Mouse (Mus musculus) embryonic facial prominence, embryonic 12.5 days (tissue): ENCODE measurements at regions not wholly inside any gene's neighbourhood (a gene's known extent, or its start where the extent isn't known, plus 50 kb on each side); places are given as distances from the start of the nearest gene placed in this dataset.

Experiments used
- ATAC-seq: fragments of 200-750 bp; cut with Nextera tagmentation; 2 replicates; pipeline ENCODE4 v1.8.0; 2017; ENCODE audit not compliant: insufficient number of reproducible peaks, insufficient read depth, low FRiP score, low TSS enrichment
- H3K27ac ChIP-seq: fragments of 300-500 bp; sonication (generic); 2 replicates; pipeline ENCODE4 v1.5.1; 2016; ENCODE audit warnings: mild to moderate bottlenecking
- H3K27me3 ChIP-seq: fragments of 300-500 bp; sonication (generic); 2 replicates; pipeline ENCODE4 v1.6.1; 2016; ENCODE audit warnings: mild to moderate bottlenecking, moderate library complexity
- H3K36me3 ChIP-seq: fragments of 300-500 bp; sonication (generic); 2 replicates; pipeline ENCODE4 v1.6.1; 2016; ENCODE audit warnings: mild to moderate bottlenecking
- H3K4me1 ChIP-seq: fragments of 300-500 bp; sonication (generic); 2 replicates; pipeline ENCODE4 v1.6.1; 2016
- H3K4me2 ChIP-seq: fragments of 300-500 bp; sonication (generic); replicated peaks from 2 replicates; pipeline ENCODE4 v1.6.1; 2016; ENCODE audit warnings: mild to moderate bottlenecking, moderate library complexity
- H3K4me3 ChIP-seq: fragments of 300-500 bp; sonication (generic); 2 replicates; pipeline ENCODE4 v1.5.1; 2016; ENCODE audit warnings: mild to moderate bottlenecking
- H3K9ac ChIP-seq: fragments of 300-500 bp; sonication (generic); 2 replicates; pipeline ENCODE4 v1.6.1; 2016; ENCODE audit warnings: mild to moderate bottlenecking, moderate library complexity
- H3K9me3 ChIP-seq: fragments of 300-500 bp; sonication (generic); 2 replicates; pipeline ENCODE4 v1.6.1; 2016; ENCODE audit warnings: mild to moderate bottlenecking, moderate library complexity
- WGBS: fragments of 180-500 bp; shearing (Covaris S2); methylation state at CpG from one replicate; pipeline ENCODE4 v1.1.7; 2016; 5-methylcytosine and 5-hydroxymethylcytosine counted together

DNA sequence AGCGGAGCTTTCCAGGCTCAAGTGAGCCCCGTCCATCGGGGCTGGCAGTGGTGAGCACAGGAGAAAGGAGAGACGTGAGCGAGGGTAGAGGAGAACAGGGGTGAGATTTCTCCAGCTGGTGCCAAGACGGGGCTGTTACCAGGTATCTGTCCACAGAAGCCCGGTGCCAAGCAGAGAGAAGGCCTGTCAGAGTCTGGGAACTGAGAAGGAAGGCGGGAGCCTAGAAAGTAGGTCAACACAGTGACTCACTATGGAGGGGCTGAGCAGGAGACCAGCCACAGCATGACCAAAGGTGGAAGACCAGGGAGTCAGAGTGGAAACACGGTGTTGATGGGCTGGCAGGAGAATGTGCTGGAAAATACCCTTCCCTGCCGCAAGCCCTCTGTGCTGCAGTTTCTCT lies 245.0 kb downstream of the Tgfb2 start:
- H3K4me1 ChIP-seq: no peaks in the 10 kb centered on the region
- no peak overlapping the region for H3K27ac ChIP-seq
- H3K36me3 ChIP-seq: no peaks in the 10 kb centered on the region
- H3K9ac ChIP-seq: no peak overlapping the region
- no peaks in the 10 kb centered on the region for H3K9me3 ChIP-seq
- no peak overlapping the region for H3K4me3 ChIP-seq
- no peak overlapping the region for H3K4me2 ChIP-seq
- H3K27me3 ChIP-seq: no peaks in the 10 kb centered on the region
- 88% methylated on average over 10 of the region's 10 CpGs for WGBS
- ATAC-seq: no peak

DNA sequence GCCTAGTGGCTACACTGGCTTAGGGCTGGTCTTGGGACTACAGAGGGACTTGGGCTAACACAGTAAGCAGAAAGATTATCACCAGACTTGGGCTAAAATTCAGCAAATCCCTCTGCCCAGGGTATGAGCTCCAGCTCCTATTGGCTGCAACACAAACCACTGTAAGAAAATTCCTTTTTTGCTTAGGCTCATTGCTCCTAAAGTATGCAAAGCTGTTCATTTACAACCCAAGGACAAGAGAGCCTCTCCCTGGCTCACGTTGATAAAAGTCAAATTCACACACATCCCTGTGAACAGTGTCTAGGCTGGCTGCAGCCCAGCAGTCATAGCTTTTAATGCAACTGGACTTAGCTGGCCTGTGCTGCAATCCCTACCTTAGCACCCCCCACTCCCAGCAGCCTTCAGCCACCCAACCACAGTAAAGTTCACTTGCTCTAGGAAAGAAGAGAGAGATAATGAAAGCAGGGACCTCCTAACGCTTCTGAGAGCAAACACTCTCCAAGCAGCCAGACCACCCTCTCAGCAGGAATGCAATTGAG lies 247.6 kb downstream of the Tgfb2 start:
- no peaks in the 10 kb centered on the region for H3K36me3 ChIP-seq
- no peaks in the 10 kb centered on the region for H3K9me3 ChIP-seq
- H3K27ac ChIP-seq: no peak overlapping the region
- no peak overlapping the region for H3K4me3 ChIP-seq
- H3K4me1 ChIP-seq: no peaks in the 10 kb centered on the region
- ATAC-seq: no peak
- 37% methylated on average over 2 of the region's 2 CpGs for WGBS
- no peak overlapping the region for H3K9ac ChIP-seq
- H3K27me3 ChIP-seq: no peaks in the 10 kb centered on the region
- H3K4me2 ChIP-seq: no peak overlapping the region

DNA sequence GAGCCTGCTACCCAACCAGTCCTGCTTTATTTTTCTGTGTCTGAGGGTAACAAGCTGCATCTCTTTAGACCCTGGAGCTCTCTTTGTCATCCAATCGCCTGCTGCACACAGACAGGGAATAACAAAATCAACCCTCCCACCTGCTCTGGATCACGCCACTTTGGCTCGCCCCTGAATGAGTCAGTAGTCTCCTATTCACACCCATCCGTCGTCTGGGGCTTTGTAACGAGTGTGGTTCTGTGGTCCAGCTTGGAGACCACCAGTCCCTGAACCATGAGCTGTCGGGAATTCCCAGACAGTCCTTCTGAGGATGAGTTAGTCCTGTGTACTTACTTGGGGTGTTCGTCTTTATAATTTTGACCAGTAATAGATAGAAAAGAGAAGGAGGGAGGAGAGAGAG lies 248.7 kb downstream of the Tgfb2 start:
- Histone ChIP-seq H3K4me2 (no peak overlapping the region), H3K9me3 (no peaks in the 10 kb centered on the region), H3K36me3 (no peaks in the 10 kb centered on the region), H3K4me3 (no peak overlapping the region), H3K4me1 (no peaks in the 10 kb centered on the region), H3K27ac (no peak overlapping the region), H3K27me3 (no peaks in the 10 kb centered on the region), H3K9ac (no peak overlapping the region)
- ATAC-seq: no peak
- WGBS: 80% methylated on average over 8 of the region's 8 CpGs

DNA sequence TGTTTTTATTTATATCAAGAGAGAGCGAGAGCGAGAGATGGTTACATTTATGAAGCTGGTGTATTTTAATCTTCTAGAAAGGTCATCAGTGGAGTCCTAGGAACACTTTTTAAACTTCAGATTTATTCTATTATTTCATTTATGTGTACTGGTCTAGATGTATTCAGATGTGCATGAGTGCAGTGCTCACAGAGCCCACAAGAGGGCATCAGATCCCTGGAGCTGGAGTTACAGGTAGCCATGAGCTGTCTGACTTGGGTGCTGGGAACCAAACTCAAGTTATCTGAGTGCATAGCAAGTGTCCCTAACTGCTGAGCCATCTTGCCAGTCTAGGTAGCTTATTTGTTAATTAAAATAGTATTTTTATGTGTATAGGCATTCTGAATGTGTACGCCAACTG lies 249.7 kb downstream of the Tgfb2 start:
- no peak for ATAC-seq
- no peak overlapping the region for H3K4me3 ChIP-seq
- H3K9ac ChIP-seq: no peak overlapping the region
- H3K27me3 ChIP-seq: no peaks in the 10 kb centered on the region
- H3K36me3 ChIP-seq: no peaks in the 10 kb centered on the region
- no peaks in the 10 kb centered on the region for H3K9me3 ChIP-seq
- H3K27ac ChIP-seq: no peak overlapping the region
- 95% methylated on average over 3 of the region's 3 CpGs for WGBS
- 0 out of 2 replicates have a peak, but pooled peaks cover 3% of the 10 kb centered on the region for H3K4me1 ChIP-seq
- no peak overlapping the region for H3K4me2 ChIP-seq

DNA sequence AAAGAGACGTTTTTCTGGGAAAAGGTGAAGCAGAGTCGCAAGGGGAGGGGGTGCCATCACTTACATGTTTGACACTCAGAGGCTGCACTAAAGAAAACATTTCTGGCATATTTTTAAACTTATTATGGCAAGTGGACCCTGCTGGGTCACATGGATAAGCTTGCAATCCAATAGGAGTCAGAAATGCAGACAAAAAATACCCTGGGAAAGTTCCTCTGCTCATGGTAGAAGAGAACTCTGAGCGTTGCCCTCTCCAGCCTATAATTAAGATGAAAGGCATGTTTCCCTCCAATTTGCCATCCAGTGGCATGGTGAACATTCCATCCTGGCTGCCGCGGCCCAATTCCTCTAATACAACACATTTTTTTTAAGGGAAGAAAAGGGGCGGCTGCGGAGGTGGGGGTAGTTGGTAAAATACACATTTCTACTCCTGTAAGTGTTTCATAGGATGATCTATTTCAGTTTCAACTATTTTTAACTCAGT lies 250.6 kb downstream of the Tgfb2 start:
- no peaks in the 10 kb centered on the region for H3K27me3 ChIP-seq
- no peak overlapping the region for H3K27ac ChIP-seq
- no peaks in the 10 kb centered on the region for H3K36me3 ChIP-seq
- no peak overlapping the region for H3K4me3 ChIP-seq
- peaks cover 3% of the 10 kb centered on the region; the same call in 1 of the 2 replicates for H3K4me1 ChIP-seq
- ATAC-seq: no peak
- whole genome bisulfite sequencing: 50% methylated on average over 7 of the region's 7 CpGs
- no peak overlapping the region for H3K4me2 ChIP-seq
- no peaks in the 10 kb centered on the region for H3K9me3 ChIP-seq
- no peak overlapping the region for H3K9ac ChIP-seq

DNA sequence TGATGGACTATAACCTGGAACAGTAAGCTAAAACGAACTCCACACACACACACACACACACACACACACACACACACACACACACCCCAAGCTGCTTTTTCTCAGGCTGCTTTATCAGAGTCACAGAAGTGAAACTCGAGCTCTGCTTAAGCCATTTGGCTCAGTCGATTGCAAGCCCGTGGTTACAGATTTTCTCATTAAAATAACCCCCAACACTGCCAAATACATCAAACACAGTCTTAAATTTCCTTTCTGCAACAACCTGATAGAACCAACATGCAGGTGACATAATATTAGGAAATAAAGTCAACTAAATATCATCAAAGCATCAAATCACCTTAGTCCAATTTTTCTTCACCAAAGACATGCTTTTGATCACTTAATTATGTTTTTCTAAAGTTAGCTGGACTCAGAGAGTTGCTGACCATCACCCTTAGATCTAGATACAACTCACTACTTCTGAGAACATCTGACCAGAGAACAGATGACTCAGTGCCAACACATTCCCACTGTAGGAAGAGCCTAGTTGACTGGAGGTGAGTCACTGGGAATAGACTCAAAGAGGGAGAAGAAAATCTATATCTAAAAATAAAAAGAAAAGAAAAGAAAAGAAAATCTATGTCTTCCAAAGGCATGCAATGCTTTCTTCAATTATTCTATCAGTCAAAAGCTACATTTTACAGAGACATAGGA lies 251.2 kb downstream of the Tgfb2 start:
- ATAC-seq: no peak
- WGBS: 51% methylated on average over 4 of the region's 4 CpGs
- no peaks in the 10 kb centered on the region for H3K36me3 ChIP-seq
- no peak overlapping the region for H3K4me2 ChIP-seq
- H3K4me3 ChIP-seq: no peak overlapping the region
- no peak overlapping the region for H3K27ac ChIP-seq
- H3K27me3 ChIP-seq: no peaks in the 10 kb centered on the region
- H3K9me3 ChIP-seq: no peaks in the 10 kb centered on the region
- no peak overlapping the region for H3K9ac ChIP-seq
- peaks cover 10% of the 10 kb centered on the region; the same call in 1 of the 2 replicates for H3K4me1 ChIP-seq

DNA sequence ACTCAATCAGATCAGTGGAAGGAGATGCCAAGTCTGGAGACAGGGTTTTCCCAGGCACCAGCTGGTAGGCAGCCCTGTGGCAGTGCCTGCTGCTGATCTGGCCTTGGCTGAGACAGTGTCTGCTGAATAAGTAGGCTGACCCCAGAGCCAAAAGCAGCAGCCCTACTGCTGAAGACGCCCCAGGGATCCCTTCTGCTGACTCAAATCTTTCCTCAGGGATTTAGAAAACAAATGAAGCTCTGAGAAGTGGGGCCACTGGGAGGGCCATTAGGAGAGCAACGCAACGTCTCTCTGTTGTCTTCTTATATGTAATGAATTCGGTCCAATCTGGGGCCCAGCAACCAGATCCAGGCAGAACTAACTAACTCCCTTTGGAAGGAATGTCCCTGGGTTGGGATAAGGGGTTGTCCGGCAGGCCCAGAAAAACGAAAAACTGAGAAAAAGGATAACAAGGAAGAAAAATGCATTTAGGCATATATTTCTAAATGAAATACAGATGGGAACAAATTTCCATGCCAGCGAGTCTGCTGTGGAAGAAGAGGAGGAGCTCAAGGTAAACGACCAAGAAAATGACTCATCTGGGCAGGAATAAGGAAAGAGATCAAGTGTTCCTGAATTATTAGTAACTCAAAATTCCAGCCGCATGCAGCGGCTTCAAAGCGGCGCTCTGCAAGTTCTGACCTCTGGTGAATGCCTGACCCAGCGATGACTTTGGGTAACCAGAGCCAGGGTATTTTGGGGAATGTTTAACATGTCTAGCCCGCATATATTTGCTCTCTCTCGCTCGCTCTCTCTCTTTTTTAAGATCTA lies 256.7 kb downstream of the Tgfb2 start:
- Histone ChIP-seq H3K4me1 (peaks cover 22% of the 10 kb centered on the region), H3K27me3 (no peaks in the 10 kb centered on the region), H3K9ac (no peak overlapping the region), H3K9me3 (no peaks in the 10 kb centered on the region), H3K36me3 (no peaks in the 10 kb centered on the region), H3K4me3 (no peak overlapping the region), H3K4me2 (0 out of 2 replicates have a peak overlapping the region, but pooled peaks have one; percentile 10), H3K27ac (peak overlapping the region; percentile 91)
- WGBS: 13% methylated on average over 16 of the region's 16 CpGs
- peak; percentile 25; the same call in 1 of the 2 replicates for ATAC-seq

DNA sequence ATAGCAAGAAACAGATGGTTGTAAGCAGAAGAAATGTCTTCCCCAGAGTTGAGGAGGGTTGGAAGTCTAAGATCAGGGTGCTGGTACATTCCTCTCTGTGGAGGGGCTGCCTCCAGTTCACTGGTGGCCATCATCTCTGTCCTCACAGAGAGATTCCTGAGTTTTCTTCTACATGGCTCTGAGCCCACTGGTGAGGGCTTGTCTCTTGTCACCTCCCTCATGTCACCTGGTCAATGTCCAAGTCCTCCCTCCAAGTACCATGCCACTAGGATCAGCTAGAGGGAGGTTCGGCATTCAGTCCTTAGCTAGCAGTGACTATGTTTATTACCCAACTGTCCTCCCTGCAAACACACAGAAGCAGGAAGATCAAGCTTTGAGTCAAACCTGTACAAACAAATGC lies 258.3 kb downstream of the Tgfb2 start:
- WGBS: 88% methylated on average over 1 of the region's 1 CpGs
- no peak overlapping the region for H3K4me2 ChIP-seq
- H3K36me3 ChIP-seq: no peaks in the 10 kb centered on the region
- no peaks in the 10 kb centered on the region for H3K27me3 ChIP-seq
- no peak overlapping the region for H3K9ac ChIP-seq
- H3K9me3 ChIP-seq: no peaks in the 10 kb centered on the region
- ATAC-seq: no peak
- peaks cover 22% of the 10 kb centered on the region for H3K4me1 ChIP-seq
- H3K4me3 ChIP-seq: no peak overlapping the region
- H3K27ac ChIP-seq: 0 out of 2 replicates have a peak overlapping the region, but pooled peaks have one; percentile 7

DNA sequence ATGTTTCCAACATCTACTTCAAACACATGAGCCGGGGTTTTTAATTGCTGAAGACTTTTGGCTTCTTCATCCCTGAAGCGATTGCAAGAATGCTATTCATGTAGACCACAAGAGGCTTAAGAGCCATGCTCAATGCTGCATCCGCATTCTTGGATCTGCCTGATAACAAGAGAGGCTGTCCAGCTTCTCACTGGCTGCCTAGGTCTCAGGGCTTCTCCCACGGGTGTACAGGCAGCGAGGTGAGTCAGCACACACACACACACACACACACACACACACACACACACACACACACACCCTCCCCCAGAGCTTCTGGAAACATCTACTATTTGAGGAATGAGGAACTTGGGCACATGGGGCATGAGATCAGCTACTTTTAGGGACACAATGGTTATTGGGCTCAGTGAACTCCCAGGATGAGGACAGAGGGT lies 261.1 kb downstream of the Tgfb2 start:
- 69% methylated on average over 5 of the region's 5 CpGs for WGBS
- Histone ChIP-seq H3K27ac (no peak overlapping the region), H3K9ac (no peak overlapping the region), H3K4me1 (peaks cover 14% of the 10 kb centered on the region), H3K9me3 (no peaks in the 10 kb centered on the region), H3K27me3 (no peaks in the 10 kb centered on the region), H3K36me3 (no peaks in the 10 kb centered on the region), H3K4me2 (no peak overlapping the region), H3K4me3 (no peak overlapping the region)
- ATAC-seq: no peak

DNA sequence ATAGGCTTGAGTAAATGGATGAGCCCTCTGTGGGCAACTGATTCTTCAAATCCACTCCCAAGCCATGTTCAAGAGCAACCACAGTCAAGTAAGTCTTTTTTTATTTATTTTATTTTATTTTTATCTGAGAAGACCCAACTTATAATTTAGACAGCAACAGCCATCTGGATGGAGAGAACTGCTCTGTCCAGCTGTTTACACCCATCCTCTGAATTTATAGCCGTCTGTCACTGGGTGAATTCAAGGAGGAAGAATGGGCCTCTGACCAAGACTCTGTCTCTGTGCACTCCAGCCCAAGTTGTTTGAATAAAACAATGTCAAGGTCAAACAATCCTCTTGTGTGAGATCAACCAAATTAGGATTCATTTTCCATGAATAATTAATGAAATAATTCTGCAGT lies 263.6 kb downstream of the Tgfb2 start:
- Histone ChIP-seq H3K27ac (no peak overlapping the region), H3K9ac (no peak overlapping the region), H3K36me3 (no peaks in the 10 kb centered on the region), H3K4me1 (no peaks in the 10 kb centered on the region), H3K4me2 (no peak overlapping the region), H3K4me3 (no peak overlapping the region), H3K27me3 (no peaks in the 10 kb centered on the region), H3K9me3 (no peaks in the 10 kb centered on the region)
- WGBS: 79% methylated on average over 1 of the region's 1 CpGs
- ATAC-seq: no peak

DNA sequence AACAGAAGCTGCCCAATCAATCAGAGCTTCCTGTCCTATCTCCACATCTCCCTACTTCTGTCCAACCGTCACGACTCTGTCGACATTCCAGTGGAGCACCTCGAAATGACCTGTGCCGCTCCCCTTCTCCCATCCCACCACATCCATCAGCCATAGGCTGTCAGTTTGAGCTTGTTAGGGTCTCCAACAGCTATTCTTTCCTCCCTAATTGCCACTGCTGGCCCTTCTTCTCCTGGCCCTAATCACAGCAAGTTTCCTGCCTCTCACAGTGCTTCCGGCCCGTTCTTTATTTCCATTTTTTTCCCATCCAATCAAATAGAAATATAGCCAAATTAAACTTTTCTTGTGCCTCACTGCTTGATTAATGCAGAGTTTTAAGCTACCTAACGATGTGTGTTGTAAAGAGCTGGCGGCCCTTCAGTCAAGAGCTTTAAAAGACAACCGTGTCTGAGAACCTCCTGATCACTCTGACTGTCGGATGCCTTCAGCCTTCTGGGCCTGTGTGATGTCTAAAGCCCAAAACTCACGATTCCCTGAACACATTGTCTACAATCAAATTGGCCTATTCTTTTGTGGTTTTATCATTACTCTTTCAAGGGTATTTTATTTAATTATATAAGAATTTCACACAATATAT lies 270.3 kb downstream of the Tgfb2 start:
- Histone ChIP-seq H3K9me3 (no peaks in the 10 kb centered on the region), H3K36me3 (no peaks in the 10 kb centered on the region), H3K4me3 (no peak overlapping the region), H3K27ac (no peak overlapping the region), H3K27me3 (0 out of 2 replicates have a peak, but pooled peaks cover 2% of the 10 kb centered on the region), H3K4me1 (peaks cover 6% of the 10 kb centered on the region; the same call in 1 of the 2 replicates), H3K9ac (no peak overlapping the region), H3K4me2 (no peak overlapping the region)
- 56% methylated on average over 12 of the region's 12 CpGs for WGBS
- ATAC-seq: no peak
